Comparison of ENCODE assay signal across 8 mouse cellular contexts in the genomic region with DNA sequence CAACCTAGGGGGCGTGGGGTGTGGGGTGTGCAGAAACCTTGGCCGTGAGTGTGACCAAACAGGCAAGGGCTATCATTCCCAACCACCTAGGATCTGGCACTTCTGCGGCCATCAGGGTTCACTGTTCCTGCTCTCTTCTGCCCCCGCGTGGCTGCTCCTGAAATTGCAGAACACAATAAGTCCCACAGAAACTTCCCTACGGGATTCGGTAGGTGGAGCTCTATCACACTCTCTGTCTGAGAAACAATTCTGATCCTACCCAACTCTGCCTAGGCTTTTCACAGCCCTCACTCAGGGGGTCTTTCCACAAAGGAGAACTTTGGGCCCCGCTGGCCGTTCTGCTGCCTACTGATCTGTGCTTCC. TPM values are rescaled to one million over a fixed set of nuclear protein-coding genes. Genes with fewer than 3 reads are reported as not detected.
DNase-seq lines count a peak whose midpoint lies in the region; ATAC-seq and TF ChIP-seq lines count a peak whose summit lies in the region.

No protein-coding gene starts in this region.

- no peak for TF ChIP-seq POLR2A in limb, embryonic 14.5 days (IDR thresholded peaks at IDR 0.05; ENCODE audit: borderline replicate concordance, extremely low read depth, insufficient read depth, insufficient read length)

- no peak overlapping the region for H3K9ac ChIP-seq in limb, embryonic 14.5 days (ENCODE audit: low read depth, low read length, severe bottlenecking)

- H3K27me3 ChIP-seq in limb, embryonic 14.5 days (ENCODE audit: control insufficient read depth, insufficient read depth, low read length): no peaks in the 10 kb centered on the region

- no peaks in the 10 kb centered on the region for H3K4me1 ChIP-seq in limb, embryonic 14.5 days (ENCODE audit: control insufficient read depth, insufficient read depth, low read length)

- peak; percentile 52 for ATAC-seq in activated CD4-positive, CD25-positive, alpha-beta regulatory T cell, adult 4 months
- ATAC-seq in common myeloid progenitor, adult 5-6 weeks (replicated peaks; ENCODE audit: low read depth, poor library complexity, severe bottlenecking): peak; percentile 93
- no peak for ATAC-seq in limb, embryonic 14.5 days (ENCODE audit: low FRiP score, low read depth)
- ATAC-seq in neutrophil, adult 5-6 weeks (ENCODE audit: extremely low read depth, insufficient number of reproducible peaks, low FRiP score, poor library complexity, severe bottlenecking): peak; percentile 77

- DNase-seq in A20 (ENCODE audit: low read depth, low spot score): peak; percentile 67
- DNase-seq in gastrocnemius, postnatal 10 days: peak; percentile 89
- DNase-seq in kidney, adult 9 months: peak; percentile 92
- DNase-seq in limb, embryonic 14.5 days (ENCODE audit: low spot score): peak; percentile 61
- DNase-seq in thymus, adult 18-20 months: peak; percentile 50 to 53

- no peaks in the 10 kb centered on the region for H3K36me3 ChIP-seq in limb, embryonic 14.5 days (ENCODE audit: control insufficient read depth, insufficient read depth, low read length)

- no peak overlapping the region for H3K4me2 ChIP-seq in limb, embryonic 14.5 days (replicated peaks; ENCODE audit: low read depth, low read length, severe bottlenecking)

- H3K4me3 ChIP-seq in limb, embryonic 14.5 days (replicated peaks; ENCODE audit: low read length): no peak overlapping the region

- no peak overlapping the region for H3K27ac ChIP-seq in limb, embryonic 14.5 days (replicated peaks; ENCODE audit: low read depth, low read length)

- WGBS in limb, embryonic 14.5 days: 5% methylated on average over 9 of the region's 9 CpGs

- H3K9me3 ChIP-seq in limb, embryonic 14.5 days (ENCODE audit: control insufficient read depth, low read length): no peaks in the 10 kb centered on the region

RNA-seq across cellular contexts. Expression of gene Susd2, which starts 8.1 kb away (rescaled TPM):
- 10 to 100 TPM in 1 of 2 experiments, 1 to 10 TPM in 1; 6.2 to 12.5 TPM for polyA plus RNA-seq in activated CD4-positive, CD25-positive, alpha-beta regulatory T cell, adult 4 months (2017; shearing (Covaris generic))
- 0.59 TPM in 1 of 2 replicates, not detected in the other for total RNA-seq in common myeloid progenitor, adult 5-6 weeks (2017)
- total RNA-seq in gastrocnemius, postnatal 10 days (2021): 1 to 10 TPM; 2.6 to 3.3 TPM
- 5.3 and 5.9 TPM in 2 replicates for polyA plus RNA-seq in limb, embryonic 14.5 days (2012; rRNA removed)
- 5.2 and 6.3 TPM in 2 replicates for polyA plus RNA-seq in limb, embryonic 14.5 days (2014; fragmentation: Nextera tagmentation; extraction: Ambion mirVana)
- 0.47 and 0.74 TPM in 2 replicates for total RNA-seq in neutrophil, adult 5-6 weeks (2017)

RNA-seq across cellular contexts. Expression of gene Ggt5, which starts 46.5 kb away (rescaled TPM):
- polyA plus RNA-seq in activated CD4-positive, CD25-positive, alpha-beta regulatory T cell, adult 4 months (2017; shearing (Covaris generic)): under 1 TPM; 0.15 to 0.64 TPM
- 4.6 and 7.8 TPM in 2 replicates for total RNA-seq in common myeloid progenitor, adult 5-6 weeks (2017)
- total RNA-seq in gastrocnemius, postnatal 10 days (2021): 1 to 10 TPM; 5.8 to 7.0 TPM
- polyA plus RNA-seq in limb, embryonic 14.5 days (2012; rRNA removed): 7.5 and 9.2 TPM in 2 replicates
- 1.1 and 1.4 TPM in 2 replicates for polyA plus RNA-seq in limb, embryonic 14.5 days (2014; fragmentation: Nextera tagmentation; extraction: Ambion mirVana)
- 40.3 and 58.7 TPM in 2 replicates for total RNA-seq in neutrophil, adult 5-6 weeks (2017)
